Mouse (Mus musculus) liver, postnatal 0 days (tissue): ENCODE results near the gene Ptprq. TPM values are rescaled to one million over a fixed set of nuclear protein-coding genes. Genes with fewer than 3 reads are reported as not detected.

ENCODE experiments used
- ATAC-seq: fragments of 200-750 bp; cut with Nextera tagmentation; 2 replicates; pipeline ENCODE4 v1.8.0; 2017; ENCODE audit warnings: mild to moderate bottlenecking, moderate library complexity
- DNase-seq: peaks from one replicate; pipeline ENCODE4 v3.0.0-alpha.2; 2016
- H3K27ac ChIP-seq: fragments of 300-500 bp; sonication (generic); 2 replicates; pipeline ENCODE4 v1.5.1; 2014; ENCODE audit warnings: antibody characterized with exemption, moderate library complexity, mild to moderate bottlenecking, low read depth
- H3K27me3 ChIP-seq: fragments of 300-500 bp; sonication (generic); 2 replicates; pipeline ENCODE4 v1.6.1; 2014; ENCODE audit warnings: low read length, control low read depth, mixed read lengths; ENCODE audit not compliant: insufficient read depth
- H3K36me3 ChIP-seq: fragments of 300-500 bp; sonication (generic); replicated peaks from 2 replicates; pipeline ENCODE4 v1.6.1; 2014; ENCODE audit warnings: mild to moderate bottlenecking, control low read depth, low read length, moderate library complexity, mixed read lengths; ENCODE audit not compliant: insufficient read depth
- H3K4me1 ChIP-seq: fragments of 300-500 bp; sonication (generic); 2 replicates; pipeline ENCODE4 v1.6.1; 2014; ENCODE audit warnings: antibody characterized with exemption, mild to moderate bottlenecking, control low read depth; ENCODE audit not compliant: insufficient read depth
- H3K4me2 ChIP-seq: fragments of 300-500 bp; sonication (generic); 2 replicates; pipeline ENCODE4 v1.6.1; 2014; ENCODE audit warnings: low read depth, mild to moderate bottlenecking, low read length, moderate library complexity, mixed read lengths
- H3K4me3 ChIP-seq: fragments of 300-500 bp; sonication (generic); 2 replicates; pipeline ENCODE4 v1.5.1; 2014; ENCODE audit warnings: low read depth, low read length
- H3K9ac ChIP-seq: fragments of 300-500 bp; sonication (generic); replicated peaks from 2 replicates; pipeline ENCODE4 v1.6.1; 2014; ENCODE audit warnings: mild to moderate bottlenecking, moderate library complexity
- H3K9me3 ChIP-seq: fragments of 300-500 bp; sonication (generic); 2 replicates; pipeline ENCODE4 v1.6.1; 2016; ENCODE audit warnings: mild to moderate bottlenecking, control low read depth, low read length, mixed read lengths
- CTCF ChIP-seq: sonication (generic); IDR thresholded peaks from 2 replicates; pipeline ENCODE4 v1.5.1; 2016; ENCODE audit warnings: antibody characterized with exemption, low read depth
- EP300 ChIP-seq: IDR thresholded peaks from 2 replicates; pipeline ENCODE4 v1.6.1; 2016; ENCODE audit warnings: antibody characterized with exemption, low read depth, mild to moderate bottlenecking
- WGBS: fragments of 180-500 bp; shearing (Covaris S2); extraction: QIAGEN DNeasy Blood & Tissue Kit; methylation state at CpG from one replicate; pipeline ENCODE4 v1.1.7; 2014; ENCODE audit not compliant: insufficient replicate concordance; 5-methylcytosine and 5-hydroxymethylcytosine counted together
- polyA plus RNA-seq: library from polyadenylated mRNA; unstranded; fragments of >200 nt; fragmentation: Nextera tagmentation; extraction: Ambion mirVana; gene quantifications from 2 replicates; pipeline ENCODE4 v1.2.1, GENCODE M21; 2015

The Ptprq gene
- polyA plus RNA-seq, 1 experiment from 2014 or later: not detected

DNA sequence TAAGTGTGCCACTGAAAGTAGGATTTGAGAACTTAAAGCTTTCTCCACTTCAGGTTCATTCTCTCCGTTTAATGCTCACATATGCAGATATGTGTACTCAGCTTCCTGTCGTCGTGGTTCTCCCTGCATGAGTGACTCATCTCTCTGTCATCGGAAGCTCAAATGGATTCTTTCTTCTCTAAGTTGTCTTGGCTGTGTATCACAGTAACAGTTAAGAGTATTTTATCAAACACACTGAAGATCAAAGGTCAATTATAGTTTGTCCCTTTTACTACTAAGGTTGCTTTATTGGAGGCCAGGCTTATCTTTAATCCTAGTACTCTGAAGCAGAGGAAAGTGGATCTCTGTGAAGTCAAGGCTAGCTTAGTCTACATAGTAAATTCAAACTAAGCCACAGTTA lies 95.6 kb downstream of the Ptprq start:
- DNase-seq (no peak), ATAC-seq (no peak)
- H3K9me3 ChIP-seq: no peaks in the 10 kb centered on the region
- no peaks in the 10 kb centered on the region for H3K36me3 ChIP-seq
- no peak overlapping the region for H3K27ac ChIP-seq
- no peak overlapping the region for H3K9ac ChIP-seq
- no peak overlapping the region for H3K4me2 ChIP-seq
- TF ChIP-seq CTCF (no peak), EP300 (no peak)
- H3K4me3 ChIP-seq: no peak overlapping the region
- no peaks in the 10 kb centered on the region for H3K4me1 ChIP-seq
- no peaks in the 10 kb centered on the region for H3K27me3 ChIP-seq
- 79% methylated on average over 4 of the region's 4 CpGs for WGBS

DNA sequence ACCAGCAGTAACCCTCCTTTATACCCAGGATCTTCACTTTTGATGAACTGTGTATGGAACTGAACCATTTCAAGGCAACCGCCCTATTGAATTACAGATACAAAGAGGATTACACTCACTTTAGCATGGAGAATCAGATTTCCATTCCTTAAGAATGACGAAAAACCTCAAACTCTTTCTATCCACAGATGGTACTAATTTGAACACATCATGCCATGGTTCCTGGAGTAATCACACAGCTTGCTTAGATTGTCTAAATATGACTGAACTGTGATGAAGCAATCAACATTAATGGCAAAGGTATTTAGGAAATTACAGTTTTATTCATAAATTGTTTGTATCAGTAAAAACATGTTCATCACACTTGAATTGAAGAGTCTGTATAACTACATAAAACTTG lies 104.4 kb downstream of the Ptprq start:
- ATAC-seq: no peak
- DNase-seq: no peak
- Histone ChIP-seq H3K4me3 (no peak overlapping the region), H3K36me3 (no peaks in the 10 kb centered on the region), H3K9ac (no peak overlapping the region), H3K9me3 (no peaks in the 10 kb centered on the region), H3K27ac (no peak overlapping the region), H3K4me2 (no peak overlapping the region), H3K27me3 (no peaks in the 10 kb centered on the region), H3K4me1 (no peaks in the 10 kb centered on the region)
- TF ChIP-seq EP300 (no peak), CTCF (no peak)
- 78% methylated on average over 2 of the region's 2 CpGs for WGBS

DNA sequence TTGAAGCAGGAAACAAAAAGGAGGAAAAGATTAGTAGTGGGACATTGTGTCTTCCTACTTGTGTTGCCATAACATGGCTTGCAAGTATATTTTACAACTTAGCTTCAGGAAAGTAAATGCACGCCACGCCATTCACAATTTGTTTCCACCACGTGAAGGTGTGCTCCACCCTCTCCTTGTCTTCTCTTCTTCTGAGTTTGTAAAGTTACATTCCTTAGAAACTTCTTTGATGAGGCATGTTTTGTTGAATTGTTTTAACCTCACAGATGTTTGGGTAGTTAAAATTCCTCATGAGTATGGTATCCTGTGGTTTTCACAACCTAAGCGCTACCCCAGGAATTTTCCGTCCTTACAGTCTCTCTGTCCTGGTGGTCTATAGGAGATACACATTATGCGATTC lies 118.5 kb downstream of the Ptprq start:
- no peak overlapping the region for H3K4me2 ChIP-seq
- H3K36me3 ChIP-seq: no peaks in the 10 kb centered on the region
- H3K27me3 ChIP-seq: no peaks in the 10 kb centered on the region
- no peaks in the 10 kb centered on the region for H3K4me1 ChIP-seq
- ATAC-seq: no peak
- no peaks in the 10 kb centered on the region for H3K9me3 ChIP-seq
- no peak for DNase-seq
- 84% methylated on average over 6 of the region's 6 CpGs for WGBS
- TF ChIP-seq EP300: no peak
- no peak for TF ChIP-seq CTCF
- H3K9ac ChIP-seq: no peak overlapping the region
- no peak overlapping the region for H3K27ac ChIP-seq
- H3K4me3 ChIP-seq: no peak overlapping the region

DNA sequence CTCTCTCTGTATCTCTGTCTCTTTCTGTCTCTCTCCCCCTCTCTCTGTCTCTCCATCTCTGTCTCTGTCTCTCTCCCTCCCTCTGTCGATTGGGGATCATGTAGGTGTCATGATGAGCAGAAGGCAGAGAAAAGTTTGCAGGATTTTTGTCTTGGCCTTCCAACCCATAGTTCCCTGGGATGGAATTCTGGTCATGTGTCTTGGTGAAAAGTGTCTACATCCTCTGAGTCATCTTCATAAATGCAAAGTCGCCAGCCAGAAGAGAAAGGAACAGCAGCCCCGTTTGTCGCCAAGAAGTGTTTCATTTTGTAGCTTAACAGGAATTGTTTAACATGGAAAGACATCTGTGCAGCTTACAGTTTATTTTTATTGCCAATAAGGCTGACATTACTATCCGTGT lies 136.5 kb downstream of the Ptprq start:
- no peak for ATAC-seq
- TF ChIP-seq CTCF (no peak), EP300 (no peak)
- H3K9ac ChIP-seq: no peak overlapping the region

DNA sequence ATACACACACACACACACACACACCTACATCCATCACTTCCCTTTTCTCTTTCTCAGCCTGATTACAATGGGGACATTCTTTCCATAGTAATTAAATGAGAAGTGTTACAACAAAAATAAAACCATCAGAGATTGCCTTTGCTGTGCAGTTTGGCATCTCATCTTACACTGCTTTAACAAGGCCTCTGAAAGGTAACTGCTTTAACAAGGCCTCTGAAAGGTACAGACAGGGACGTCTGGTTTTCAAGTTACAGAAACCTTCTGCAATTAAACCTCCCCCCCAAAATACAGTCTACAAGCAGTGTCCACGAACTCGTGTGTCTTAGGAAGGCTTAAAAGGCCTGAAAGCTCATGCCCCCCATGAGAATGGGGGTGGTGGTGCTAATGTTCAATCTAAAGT lies 150.8 kb downstream of the Ptprq start:
- Histone ChIP-seq H3K4me2 (no peak overlapping the region), H3K27me3 (no peaks in the 10 kb centered on the region), H3K27ac (no peak overlapping the region), H3K9ac (no peak overlapping the region), H3K4me1 (no peaks in the 10 kb centered on the region), H3K9me3 (no peaks in the 10 kb centered on the region), H3K36me3 (no peaks in the 10 kb centered on the region), H3K4me3 (no peak overlapping the region)
- DNase-seq: no peak
- WGBS: 53% methylated on average over 3 of the region's 3 CpGs
- TF ChIP-seq EP300 (no peak), CTCF (no peak)
- no peak for ATAC-seq

More for the DNA sequence above, 136.5 kb downstream of the Ptprq start:
- Histone ChIP-seq H3K27me3 (no peaks in the 10 kb centered on the region), H3K9me3 (no peaks in the 10 kb centered on the region), H3K4me1 (no peaks in the 10 kb centered on the region), H3K4me2 (no peak overlapping the region), H3K27ac (no peak overlapping the region), H3K4me3 (no peak overlapping the region), H3K36me3 (no peaks in the 10 kb centered on the region)
- DNase-seq: no peak
- WGBS: 67% methylated on average over 5 of the region's 5 CpGs

DNA sequence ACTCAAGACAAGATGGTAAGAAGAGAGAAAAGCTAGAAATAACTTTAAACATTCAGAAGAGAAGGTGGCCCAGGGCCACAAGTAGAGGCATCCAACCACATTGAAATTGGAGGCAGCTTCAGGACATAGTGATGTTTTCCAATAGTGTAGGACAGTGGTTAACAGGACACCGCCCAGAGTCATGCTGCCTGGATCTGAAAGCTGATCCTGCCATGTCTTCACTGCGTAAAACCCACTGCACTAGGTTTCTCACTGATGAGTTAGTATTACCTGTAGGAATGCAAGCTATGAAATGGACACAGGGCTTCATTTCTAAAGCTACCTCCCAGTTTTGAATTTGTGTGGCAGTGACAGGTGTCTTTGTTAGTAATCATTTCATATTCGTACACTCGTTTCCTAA lies 151.6 kb downstream of the Ptprq start:
- ATAC-seq: no peak
- 80% methylated on average over 4 of the region's 4 CpGs for WGBS

DNA sequence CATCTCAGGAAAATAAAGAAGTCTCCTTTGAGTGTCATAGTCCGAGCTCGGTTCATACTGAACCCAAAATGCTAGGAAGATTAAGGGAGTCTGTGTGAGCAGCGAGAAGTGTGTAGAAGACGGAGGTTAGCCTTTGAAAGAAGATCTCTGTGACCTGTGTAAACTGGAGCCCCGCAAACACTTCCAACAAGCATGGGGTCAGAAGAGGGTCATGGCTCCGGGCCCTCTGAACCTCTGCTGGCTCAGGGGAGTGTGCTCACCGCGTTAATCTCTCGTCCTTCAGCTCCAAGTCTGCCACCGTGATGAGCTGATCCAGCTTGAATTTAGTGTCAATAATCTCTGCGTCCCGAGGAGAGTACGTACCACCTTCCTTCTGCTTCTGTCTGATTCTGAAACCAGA lies 157.0 kb downstream of the Ptprq start:
- no peak overlapping the region for H3K9ac ChIP-seq
- TF ChIP-seq EP300: no peak
- no peak for TF ChIP-seq CTCF
- WGBS: 26% methylated on average over 13 of the region's 13 CpGs
- no peak for ATAC-seq
- H3K4me3 ChIP-seq: no peak overlapping the region
- no peaks in the 10 kb centered on the region for H3K4me1 ChIP-seq
- no peaks in the 10 kb centered on the region for H3K27me3 ChIP-seq
- H3K36me3 ChIP-seq: no peaks in the 10 kb centered on the region
- no peaks in the 10 kb centered on the region for H3K9me3 ChIP-seq
- H3K27ac ChIP-seq: no peak overlapping the region
- DNase-seq: no peak
- peak overlapping the region; percentile 42 for H3K4me2 ChIP-seq

More for the DNA sequence above, 151.6 kb downstream of the Ptprq start:
- Histone ChIP-seq H3K36me3 (no peaks in the 10 kb centered on the region), H3K9me3 (no peaks in the 10 kb centered on the region), H3K27ac (no peak overlapping the region), H3K4me3 (no peak overlapping the region), H3K4me2 (no peak overlapping the region), H3K27me3 (no peaks in the 10 kb centered on the region), H3K9ac (no peak overlapping the region), H3K4me1 (no peaks in the 10 kb centered on the region)
- TF ChIP-seq CTCF (no peak), EP300 (no peak)
- DNase-seq: no peak
